Mouse (Mus musculus) Patski (cell line): ENCODE measurements around the gene Cyp2d11. TPM values are rescaled to one million over a fixed set of nuclear protein-coding genes. Genes with fewer than 3 reads are reported as not detected.

ENCODE experiments used
- ATAC-seq: fragments of 100-300 bp; one replicate; pipeline ENCODE4 v1.8.0; 2021
- CTCF ChIA-PET: fragments of 350-600 bp; sonication (Branson Sonifier 250); formaldehyde crosslinking; loops from one replicate; lab custom pipeline; 2022; ENCODE audit warnings: inconsistent platforms; lab: Charles Lee
- POLR2A ChIA-PET: fragments of 350-600 bp; sonication (Branson Sonifier 250); formaldehyde crosslinking; loops from one replicate; lab custom pipeline; 2022; ENCODE audit warnings: antibody characterized with exemption, inconsistent platforms; lab: Charles Lee
- DNase-seq: peaks from one replicate; pipeline ENCODE4 v3.0.0-alpha.2; 2011; ENCODE audit warnings: low read depth, low spot score
- H3K27me3 ChIP-seq: fragments of 371-371 bp; one replicate; pipeline ENCODE4 v1.5.1; 2021
- CTCF ChIP-seq: fragments of 100-300 bp; IDR thresholded peaks from one replicate; pipeline ENCODE4 v1.5.1; 2021
- in situ Hi-C: fragments of 300-500 bp; cut with MboI; formaldehyde crosslinking; loops from 3 replicates; pipeline ENCODE4 v1.11.1; 2018; ENCODE audit warnings: low pct_unique_long_range_greater_than_20kb, mixed read lengths
- polyA plus RNA-seq: library from polyadenylated mRNA; unstranded; gene quantifications from one replicate; pipeline ENCODE4 v1.2.3, GENCODE M21; 2021

Cyp2d11 gene
- polyA plus RNA-seq, 1 experiment from 2014 or later, result not detected

DNA sequence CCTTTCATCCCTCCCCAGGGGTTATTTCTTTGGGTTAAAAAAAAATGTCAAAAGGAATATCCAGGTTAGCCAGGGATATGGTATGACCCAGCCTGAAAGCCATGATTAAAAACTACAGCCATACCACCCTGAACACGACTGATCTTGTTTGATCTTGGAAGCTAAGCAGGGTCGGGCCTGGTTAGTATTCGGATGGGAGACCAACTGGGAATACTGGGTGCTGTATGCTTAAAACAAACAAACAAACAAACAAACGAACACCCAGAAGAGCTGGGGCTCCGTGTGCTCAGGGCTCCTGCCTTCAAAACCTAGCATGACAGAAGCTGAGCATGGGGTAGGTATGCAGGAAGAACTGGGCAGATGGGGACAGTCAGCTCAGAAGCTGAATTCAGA is 51.3 kb downstream of the Cyp2d11 start:
- ChIA-PET POLR2A (no interaction called here), CTCF (no interaction called here)
- H3K27me3 ChIP-seq, result no peaks in the 10 kb centered on the region
- in situ Hi-C loops, result no loop called here
- no peak for TF ChIP-seq CTCF
- no peak for ATAC-seq
- DNase-seq, result no peak

DNA sequence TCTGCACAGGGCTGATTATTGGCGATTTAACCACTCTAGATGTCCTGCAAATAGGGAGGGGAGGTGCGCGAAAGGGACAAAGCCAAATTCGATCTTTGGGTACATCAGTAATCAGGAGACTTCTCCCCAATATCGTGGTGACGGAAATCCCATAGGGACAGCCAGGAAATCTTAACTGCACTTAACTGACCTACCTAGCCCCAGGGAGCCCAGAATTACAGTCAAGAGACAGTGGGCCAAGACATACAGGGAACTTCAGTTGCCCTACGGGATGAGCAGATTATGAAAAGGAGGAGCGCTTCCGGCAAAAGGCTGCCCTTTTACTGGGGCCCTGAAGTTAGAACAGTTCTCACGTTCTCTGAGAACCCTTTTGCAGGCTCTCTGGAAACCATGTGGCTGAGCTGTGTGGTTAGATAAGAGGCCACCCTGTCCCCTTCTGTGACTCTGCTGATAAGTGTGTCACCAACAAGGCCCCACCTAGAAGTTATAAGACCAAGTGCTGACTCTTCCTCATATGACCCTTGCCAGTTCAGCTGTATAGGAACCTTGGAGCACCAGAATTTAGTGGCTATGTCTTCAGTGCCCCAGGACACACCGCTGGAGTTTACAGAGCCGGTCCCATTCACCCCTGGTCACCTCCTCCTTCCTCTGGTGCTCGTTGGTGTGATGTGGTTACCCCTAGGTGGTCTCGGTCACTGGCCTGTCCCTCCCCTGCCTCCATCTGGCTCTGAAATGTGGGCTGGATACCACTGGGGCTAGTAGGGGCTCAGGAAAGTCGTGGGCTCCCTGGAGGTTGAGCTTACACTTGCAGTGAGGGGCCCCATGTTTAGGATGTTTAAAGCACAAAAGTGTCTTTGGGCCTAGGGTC is 51.9 kb downstream of the Cyp2d11 start:
- TF ChIP-seq CTCF, result no peak
- DNase-seq (no peak), ATAC-seq (no peak)
- ChIA-PET CTCF (no interaction called here), POLR2A (no interaction called here)
- H3K27me3 ChIP-seq, result no peaks in the 10 kb centered on the region
- in situ Hi-C loops, result no loop called here

DNA sequence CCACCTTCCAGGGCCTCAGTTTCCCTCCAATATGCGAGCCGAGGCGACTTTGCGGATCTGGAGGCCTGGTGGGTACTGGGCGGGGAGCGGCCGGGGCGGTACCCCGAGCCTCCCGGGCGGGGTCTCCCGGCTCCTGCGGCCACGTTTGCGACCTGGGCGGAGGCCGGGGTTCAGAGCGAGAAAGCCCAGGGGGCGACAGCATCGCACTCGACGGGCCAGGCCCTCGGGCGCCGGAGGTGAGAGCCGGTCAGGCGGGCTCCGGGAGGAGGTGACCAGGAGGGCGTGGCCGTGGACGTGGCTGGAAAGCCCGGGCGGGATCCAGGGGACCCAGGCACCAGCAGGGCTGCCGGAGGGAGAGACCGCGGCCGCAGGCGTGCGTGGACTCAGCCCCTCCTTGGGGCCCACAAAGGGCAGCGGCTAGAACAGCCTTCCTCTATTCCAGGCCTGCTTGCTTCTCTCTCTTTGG is 52.8 kb downstream of the Cyp2d11 start:
- DNase-seq, result no peak
- in situ Hi-C loops, result no loop called here
- ATAC-seq, result no peak
- no peak for TF ChIP-seq CTCF
- H3K27me3 ChIP-seq, result no peaks in the 10 kb centered on the region
- ChIA-PET POLR2A (no interaction called here), CTCF (no interaction called here)

DNA sequence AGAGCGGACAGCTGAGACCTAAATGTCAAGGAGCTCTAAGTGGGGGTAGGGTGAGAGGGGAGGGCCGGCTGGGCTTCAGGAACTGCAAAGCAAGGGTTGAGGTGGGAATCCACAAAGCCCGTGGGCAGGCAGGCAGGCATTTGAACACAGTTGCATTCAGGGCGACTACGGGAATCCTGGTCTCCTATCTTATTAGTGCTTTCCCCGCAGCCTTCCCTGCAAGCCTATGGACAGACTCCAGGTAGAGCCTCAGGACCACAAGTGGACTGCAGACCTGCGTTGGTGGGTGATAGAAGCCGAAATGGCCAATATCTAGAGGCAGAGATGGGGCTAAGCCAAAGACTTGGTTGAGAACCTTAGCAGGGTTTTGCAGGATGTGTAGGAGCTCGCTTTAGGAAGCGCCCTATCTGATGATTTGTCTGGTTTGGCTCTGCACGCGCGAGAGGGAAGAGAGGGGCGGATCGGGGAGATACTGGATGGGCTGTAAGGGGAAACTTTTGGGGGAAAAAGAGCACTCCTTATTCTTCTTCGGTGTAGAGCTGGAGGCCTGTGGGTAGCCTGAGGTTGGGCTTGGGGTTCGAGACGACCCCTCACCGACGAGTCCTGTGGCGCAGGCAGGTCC is 53.3 kb downstream of the Cyp2d11 start:
- ChIA-PET POLR2A (interaction anchor here (1.4 kb wide), 1 partner anchor 36 kb away, joined by 3 read pairs; no protein-coding TSS in a partner anchor), CTCF (no interaction called here)
- ATAC-seq, result no peak
- in situ Hi-C loops, result no loop called here
- no peaks in the 10 kb centered on the region for H3K27me3 ChIP-seq
- TF ChIP-seq CTCF, result no peak
- no peak for DNase-seq

DNA sequence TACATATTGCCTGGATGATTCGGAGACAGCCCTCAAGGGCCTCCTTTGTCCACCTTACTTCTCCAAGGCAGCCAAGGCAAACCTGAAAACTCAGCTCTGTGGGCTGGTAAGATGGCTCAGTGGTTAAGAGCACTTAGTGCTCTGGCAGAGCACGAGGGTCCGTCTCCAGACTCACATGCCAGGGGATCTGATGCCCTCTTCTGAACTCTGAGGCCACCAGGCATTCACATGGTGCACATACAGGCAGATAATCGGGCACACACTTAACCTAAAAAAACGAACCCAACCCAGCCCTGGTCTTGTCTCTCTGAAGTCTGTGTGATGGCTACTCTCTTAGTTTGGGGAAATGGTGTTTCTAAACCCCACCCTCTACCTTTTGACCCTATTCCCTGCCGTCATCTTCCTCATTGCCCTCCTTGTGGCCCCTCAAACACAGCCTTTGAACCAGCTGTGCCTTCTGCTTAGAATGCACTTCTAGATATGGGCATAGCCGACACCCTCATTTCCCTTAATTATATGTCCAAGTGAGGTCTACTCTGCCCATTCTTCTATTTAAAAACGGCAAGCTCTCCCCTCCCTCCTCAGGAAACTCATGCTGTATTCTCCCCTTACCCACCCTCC is 54.1 kb downstream of the Cyp2d11 start:
- in situ Hi-C loops, result no loop called here
- H3K27me3 ChIP-seq, result no peaks in the 10 kb centered on the region
- CTCF ChIA-PET, result interaction anchor here (1.8 kb wide), 1 partner anchor 14 kb away, joined by 5 read pairs; the partner anchor contains the start of gene Ndufa6
- no peak for TF ChIP-seq CTCF
- ATAC-seq, result no peak
- POLR2A ChIA-PET, result interaction anchor here (1.4 kb wide), 1 partner anchor 35 kb away, joined by 3 read pairs; no protein-coding TSS in a partner anchor
- DNase-seq, result no peak

Other genes starting within 250 kb of the Cyp2d11 start
- 84.6 TPM for gene Srebf2, start 246.8 kb downstream of the Cyp2d11 start, polyA plus RNA-seq
- gene Shisa8, start 181.2 kb downstream of the Cyp2d11 start, polyA plus RNA-seq, result 0.09 TPM
- gene Tnfrsf13c, start 169.7 kb downstream of the Cyp2d11 start, polyA plus RNA-seq, result 0.03 TPM
- gene Cenpm, start 149.3 kb downstream of the Cyp2d11 start, polyA plus RNA-seq, result 17.7 TPM
- not detected for gene 1500009C09Rik, start 141.6 kb downstream of the Cyp2d11 start, polyA plus RNA-seq
- gene Sept3, start 119.1 kb downstream of the Cyp2d11 start, polyA plus RNA-seq, result 2.0 TPM
- not detected for gene Wbp2nl, start 95.1 kb downstream of the Cyp2d11 start, polyA plus RNA-seq
- 123 TPM for gene Naga, start 55.1 kb downstream of the Cyp2d11 start, polyA plus RNA-seq
- 0.27 TPM for gene Pheta2, start 55.1 kb downstream of the Cyp2d11 start, polyA plus RNA-seq
- gene Smdt1, start 55.1 kb downstream of the Cyp2d11 start, polyA plus RNA-seq, result 185 TPM
- gene Ndufa6, start 39.7 kb downstream of the Cyp2d11 start, polyA plus RNA-seq, result 493 TPM
- 6.9 TPM for gene Cyp2d22, start 13.8 kb downstream of the Cyp2d11 start, polyA plus RNA-seq
- gene Cyp2d10, start 13.2 kb upstream of the Cyp2d11 start, polyA plus RNA-seq, result 0.30 TPM
- gene Cyp2d9, start 39.4 kb upstream of the Cyp2d11 start, polyA plus RNA-seq, result not detected
- gene Cyp2d12, start 161.1 kb upstream of the Cyp2d11 start, polyA plus RNA-seq, result not detected
- not detected for gene Cyp2d34, start 226.9 kb upstream of the Cyp2d11 start, polyA plus RNA-seq